Mouse (Mus musculus) embryonic stem cell, embryonic (primary cell): ENCODE results near the gene Hebp1.

ENCODE experiments used
- CTCF ChIA-PET, 4 experiments: fragments of 300-600 bp in 2 of 4; fragments of 350-600 bp in 2 of 4; sonication (Branson Sonifier 250); formaldehyde crosslinking; loops; one replicate each; lab custom pipeline; 2022; ENCODE audit warnings: inconsistent platforms in 2 of 4; lab: Charles Lee
- POLR2A ChIA-PET, 4 experiments: fragments of 300-600 bp in 2 of 4; fragments of 350-600 bp in 2 of 4; sonication (Branson Sonifier 250); formaldehyde crosslinking; loops; one replicate each; lab custom pipeline; 2022; ENCODE audit warnings: antibody characterized with exemption in 4 of 4, inconsistent platforms in 1 of 4; lab: Charles Lee

Hebp1 gene

GRCm38 (mm10) chr6:135150311-135150710 lies 47.5 kb downstream of the Hebp1 start:
- ChIA-PET CTCF (interaction anchor here (0.5 to 1.8 kb wide), 24 partner anchors 8 to 458 kb away, joined by 3 to 10 read pairs (median 3); no protein-coding TSS in a partner anchor), POLR2A (interaction anchor here (0.6 to 3.4 kb wide), 9 partner anchors 17 to 253 kb away, joined by 3 to 15 read pairs (median 4); no protein-coding TSS in a partner anchor)

DNA sequence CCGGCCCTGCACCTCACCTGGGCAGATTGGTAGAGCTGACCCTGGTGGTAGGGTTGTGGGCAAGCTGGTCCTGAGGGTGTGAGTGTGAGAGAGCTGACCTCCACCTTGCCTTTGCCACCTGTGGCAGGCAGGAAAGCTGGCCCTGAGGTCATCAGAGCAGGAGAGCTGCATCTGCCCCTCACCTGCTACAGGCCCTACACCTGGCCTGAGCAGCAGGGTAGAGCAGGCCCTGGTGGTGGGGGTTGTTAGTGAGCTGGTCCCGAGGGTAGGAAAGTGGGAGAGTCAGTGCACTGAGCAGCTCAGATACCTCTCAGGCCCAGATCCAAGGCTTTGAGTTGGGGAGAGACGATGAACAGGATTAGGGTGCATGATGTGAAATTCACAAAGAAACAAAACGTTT lies 48.1 kb downstream of the Hebp1 start:
- POLR2A ChIA-PET = interaction anchor here (0.6 to 3.4 kb wide), 7 partner anchors 18 to 252 kb away, joined by 3 to 15 read pairs (median 4); no protein-coding TSS in a partner anchor
- CTCF ChIA-PET = interaction anchor here (0.5 to 1.8 kb wide), 25 partner anchors 8 to 288 kb away, joined by 3 to 10 read pairs (median 3); no protein-coding TSS in a partner anchor

GRCm38 (mm10) chr6:135149175-135149574 lies 48.6 kb downstream of the Hebp1 start:
- ChIA-PET POLR2A (interaction anchor here in 2 of 4 experiments (1.0 to 3.4 kb wide), 3 partner anchors 10 to 137 kb away, joined by 3 to 15 read pairs (median 3); no protein-coding TSS in a partner anchor), CTCF (interaction anchor here (0.6 to 1.8 kb wide), 22 partner anchors 8 to 290 kb away, joined by 3 to 10 read pairs (median 4); no protein-coding TSS in a partner anchor)

DNA sequence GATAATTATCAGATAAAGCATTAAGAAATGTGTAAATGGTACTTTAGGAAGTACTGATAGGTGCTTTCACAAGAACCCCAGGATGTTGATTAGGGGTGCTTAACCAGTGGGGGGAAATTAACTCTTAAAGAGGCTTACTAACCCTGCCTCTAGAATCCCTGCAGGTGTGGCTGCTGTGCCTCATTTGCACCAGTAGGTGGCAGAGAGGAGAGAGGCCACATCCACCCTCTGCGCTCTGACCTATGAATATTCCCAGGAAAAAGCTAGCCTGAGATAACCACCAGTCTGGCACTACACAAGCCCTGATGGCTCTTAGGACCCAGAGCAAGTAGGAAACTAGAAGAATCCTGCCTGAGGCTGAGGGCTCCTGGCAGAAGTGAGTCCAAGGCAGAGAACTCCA lies 49.3 kb downstream of the Hebp1 start:
- ChIA-PET CTCF (interaction anchor here (0.6 to 1.8 kb wide), 18 partner anchors 9 to 291 kb away, joined by 3 to 10 read pairs (median 4); no protein-coding TSS in a partner anchor), POLR2A (interaction anchor here in 1 of 4 experiments (1.0 to 3.4 kb wide), 2 partner anchors 10 to 20 kb away, joined by 3 to 15 read pairs; no protein-coding TSS in a partner anchor)

DNA sequence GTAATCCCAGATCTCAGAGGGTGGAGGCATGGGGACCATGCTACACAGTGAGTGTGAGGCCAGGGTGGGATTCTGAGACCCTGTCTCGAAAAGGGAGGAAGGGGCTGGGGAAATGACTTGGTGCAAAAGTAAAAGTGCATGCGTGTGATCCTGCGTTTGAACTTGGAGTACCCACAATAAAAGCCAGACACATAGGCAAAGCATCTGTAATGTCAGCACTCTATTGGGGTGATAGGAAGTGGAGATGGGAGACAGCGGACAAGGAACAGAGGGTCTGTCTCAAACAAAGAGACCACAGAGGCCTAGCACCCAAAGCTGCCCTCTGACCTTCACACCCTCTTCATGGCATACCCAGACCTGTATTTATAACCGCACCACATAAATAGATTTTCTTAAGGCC lies 51.8 kb downstream of the Hebp1 start:
- CTCF ChIA-PET = interaction anchor here in 2 of 4 experiments (0.6 to 0.8 kb wide), 3 partner anchors 166 to 380 kb away, joined by 3 to 13 read pairs (median 3); no protein-coding TSS in a partner anchor
- POLR2A ChIA-PET = interaction anchor here in 1 of 4 experiments (0.6 kb wide), 1 partner anchor 165 kb away, joined by 3 read pairs; no protein-coding TSS in a partner anchor

- CTCF ChIA-PET = interaction anchor here (0.5 to 2.4 kb wide), 42 partner anchors 10 to 488 kb away, joined by 3 to 33 read pairs (median 4); partner anchors contain the start of gene Ddx47 (in 1 of the 4)
- POLR2A ChIA-PET = interaction anchor here in 2 of 4 experiments (0.6 to 1.6 kb wide), 3 partner anchors 104 to 196 kb away, joined by 3 to 6 read pairs (median 4); no protein-coding TSS in a partner anchor
Observed at GRCm38 (mm10) chr6:135144516-135144915, 53.3 kb downstream of the Hebp1 start.

DNA sequence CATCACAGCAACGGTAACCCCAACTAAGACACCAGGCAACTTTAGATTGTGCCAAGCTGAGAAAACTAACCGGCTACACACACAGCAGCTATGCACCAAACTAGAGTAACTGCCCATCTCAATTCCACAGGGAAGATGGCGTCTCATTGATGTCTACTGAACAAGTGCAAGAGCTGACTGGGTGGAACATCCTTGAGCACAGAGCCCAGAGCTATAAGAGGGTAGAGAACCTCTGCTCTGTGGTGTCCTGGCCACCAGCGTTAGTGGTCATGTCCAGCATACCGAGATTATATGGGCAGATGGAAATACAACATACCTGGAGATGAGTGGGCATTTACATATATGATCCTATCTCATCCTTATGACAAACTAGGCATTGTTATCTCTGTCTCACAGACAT lies 54.7 kb downstream of the Hebp1 start:
- ChIA-PET POLR2A (no interaction called here), CTCF (interaction anchor here (0.6 to 2.4 kb wide), 7 partner anchors 9 to 117 kb away, joined by 3 to 33 read pairs (median 5); no protein-coding TSS in a partner anchor)

DNA sequence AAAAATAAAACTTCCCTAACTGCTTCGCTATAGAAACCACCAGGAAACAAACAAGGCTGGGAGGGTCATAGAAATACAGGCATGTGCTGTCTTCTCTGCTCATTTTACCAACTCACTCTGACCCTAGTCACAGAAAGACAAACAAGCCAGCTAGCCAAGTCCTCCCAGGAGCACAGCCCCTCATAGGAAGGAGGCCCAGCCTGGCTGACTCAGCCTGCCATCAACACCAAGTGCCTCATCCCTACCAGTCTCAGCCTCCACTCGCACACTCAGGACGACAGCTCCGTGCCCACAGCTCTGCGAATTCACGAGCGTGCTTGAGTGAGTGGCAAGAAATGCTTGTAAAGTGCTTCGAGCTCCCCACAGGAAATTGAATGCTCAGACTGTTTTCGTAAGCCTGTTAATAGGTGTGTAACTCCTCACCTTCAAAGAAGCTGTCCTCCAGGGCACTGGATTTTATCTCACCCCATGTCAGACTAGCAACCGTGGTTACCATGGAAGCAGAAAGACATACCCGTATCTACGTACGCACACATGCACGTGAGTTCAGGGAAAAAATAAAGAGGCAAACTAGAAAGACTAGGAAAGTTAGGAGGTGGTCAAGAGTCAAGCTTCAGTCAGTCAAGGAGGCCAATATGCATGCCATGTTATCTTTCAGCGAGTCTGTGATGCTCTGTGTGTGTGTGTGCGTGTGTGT lies 56.2 kb downstream of the Hebp1 start:
- CTCF ChIA-PET = interaction anchor here in 1 of 4 experiments (1.2 kb wide), 1 partner anchor 9 kb away, joined by 4 read pairs; no protein-coding TSS in a partner anchor
- POLR2A ChIA-PET = interaction anchor here in 1 of 4 experiments (0.6 kb wide), 1 partner anchor 113 kb away, joined by 3 read pairs; the partner anchor contains the start of gene Gsg1

DNA sequence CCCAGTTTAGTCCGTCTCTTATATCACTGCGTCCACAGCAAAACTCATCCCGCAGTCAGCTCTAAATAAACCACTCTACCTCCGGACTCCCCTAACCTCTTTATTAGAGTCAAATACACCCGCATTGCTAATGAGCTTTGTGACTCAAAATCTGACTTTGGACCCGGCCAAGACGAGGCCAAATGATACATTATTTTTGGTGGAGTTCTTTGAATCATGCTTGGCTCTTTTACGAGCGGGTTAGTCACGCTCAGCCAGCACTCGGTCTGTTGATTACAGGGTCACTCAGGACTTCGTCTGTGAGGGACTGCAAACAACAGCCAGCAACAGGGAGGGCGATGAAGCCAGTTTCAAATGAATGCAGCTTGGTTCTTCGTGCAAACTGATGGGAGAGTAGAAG lies 59.1 kb downstream of the Hebp1 start:
- ChIA-PET CTCF (interaction anchor here in 2 of 4 experiments (0.7 to 0.8 kb wide), 2 partner anchors 12 to 17 kb away, joined by 3 to 5 read pairs; no protein-coding TSS in a partner anchor), POLR2A (interaction anchor here in 3 of 4 experiments (0.7 to 1.5 kb wide), 4 partner anchors 10 to 210 kb away, joined by 3 to 5 read pairs (median 4); no protein-coding TSS in a partner anchor)

- CTCF ChIA-PET = interaction anchor here in 2 of 4 experiments (0.5 to 0.8 kb wide), 2 partner anchors 18 to 61 kb away, joined by 3 to 8 read pairs; no protein-coding TSS in a partner anchor
- POLR2A ChIA-PET = interaction anchor here in 3 of 4 experiments (0.7 to 1.5 kb wide), 4 partner anchors 11 to 231 kb away, joined by 3 to 5 read pairs (median 4); no protein-coding TSS in a partner anchor
Observed at GRCm38 (mm10) chr6:135138207-135138606, 59.6 kb downstream of the Hebp1 start.

DNA sequence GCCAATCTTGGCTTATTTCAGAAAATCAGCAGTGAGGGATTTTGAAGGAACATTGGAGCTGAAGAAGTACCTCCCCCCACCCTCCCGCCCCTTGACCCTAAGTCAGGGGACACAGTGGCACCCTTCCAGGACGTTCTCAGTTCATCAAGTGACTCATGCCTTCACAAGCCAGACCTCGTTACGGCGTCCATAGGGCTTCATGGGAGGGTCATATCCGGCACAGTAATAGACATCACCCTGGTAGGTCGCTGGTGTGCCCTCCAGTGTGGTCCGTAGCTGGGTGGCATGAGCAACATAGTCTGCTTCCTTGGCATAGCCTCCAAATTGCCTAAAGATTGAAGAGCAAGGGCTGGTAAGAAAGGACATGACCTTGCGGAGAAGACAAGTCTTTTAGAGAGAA lies 60.1 kb downstream of the Hebp1 start:
- POLR2A ChIA-PET = interaction anchor here in 2 of 4 experiments (0.9 to 1.9 kb wide), 2 partner anchors 30 to 232 kb away, joined by 5 to 9 read pairs; no protein-coding TSS in a partner anchor

GRCm38 (mm10) chr6:135136439-135137161 lies 61.2 kb downstream of the Hebp1 start:
- ChIA-PET POLR2A (interaction anchor here in 2 of 4 experiments (0.7 to 1.9 kb wide), 11 partner anchors 21 to 217 kb away, joined by 3 to 9 read pairs (median 3); partner anchors contain the start of genes Apold1 (in 1 of the 2) and Cdkn1b (in 1 of the 2)), CTCF (interaction anchor here in 3 of 4 experiments (0.6 to 2.2 kb wide), 6 partner anchors 12 to 1156 kb away, joined by 3 to 6 read pairs (median 4); no protein-coding TSS in a partner anchor)

More for the DNA sequence above, 60.1 kb downstream of the Hebp1 start:
- CTCF ChIA-PET = interaction anchor here in 1 of 4 experiments (0.5 kb wide), 1 partner anchor 62 kb away, joined by 8 read pairs; no protein-coding TSS in a partner anchor

DNA sequence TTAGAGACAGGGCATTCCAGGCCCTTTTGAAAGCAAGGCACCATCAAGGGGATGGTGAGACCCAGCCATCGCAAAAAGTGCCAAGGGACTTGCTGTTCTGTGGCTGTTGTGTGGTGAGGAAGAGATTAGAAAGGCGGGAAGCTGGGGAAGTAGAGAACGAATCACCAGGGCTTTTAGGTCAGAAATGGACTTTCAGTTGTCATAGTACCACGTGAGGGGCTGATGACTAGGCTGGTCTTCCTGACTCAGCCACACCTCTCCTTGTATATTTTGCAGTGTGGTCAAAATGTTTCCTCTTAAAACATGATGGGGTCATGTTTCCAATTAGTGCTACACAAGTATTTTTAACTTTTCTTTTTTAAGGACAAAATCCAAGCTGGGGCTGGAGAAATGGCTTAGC lies 62.1 kb downstream of the Hebp1 start:
- ChIA-PET CTCF (interaction anchor here in 1 of 4 experiments (1.1 to 2.2 kb wide), 3 partner anchors 13 to 152 kb away, joined by 4 to 6 read pairs (median 4); no protein-coding TSS in a partner anchor), POLR2A (interaction anchor here in 2 of 4 experiments (0.8 to 1.9 kb wide), 7 partner anchors 18 to 216 kb away, joined by 3 to 9 read pairs (median 4); partner anchors contain the start of genes Cdkn1b (in 1 of the 2) and Gprc5d (in 1 of the 2))

- ChIA-PET CTCF (interaction anchor here in 1 of 4 experiments (1.9 kb wide), 1 partner anchor 11 kb away, joined by 10 read pairs; no protein-coding TSS in a partner anchor), POLR2A (interaction anchor here in 1 of 4 experiments (1.2 to 1.6 kb wide), 2 partner anchors 15 to 122 kb away, joined by 3 read pairs; partner anchors contain the start of genes Ddx47 and Gprc5d)
Observed at GRCm38 (mm10) chr6:135133486-135133885, 64.3 kb downstream of the Hebp1 start.

DNA sequence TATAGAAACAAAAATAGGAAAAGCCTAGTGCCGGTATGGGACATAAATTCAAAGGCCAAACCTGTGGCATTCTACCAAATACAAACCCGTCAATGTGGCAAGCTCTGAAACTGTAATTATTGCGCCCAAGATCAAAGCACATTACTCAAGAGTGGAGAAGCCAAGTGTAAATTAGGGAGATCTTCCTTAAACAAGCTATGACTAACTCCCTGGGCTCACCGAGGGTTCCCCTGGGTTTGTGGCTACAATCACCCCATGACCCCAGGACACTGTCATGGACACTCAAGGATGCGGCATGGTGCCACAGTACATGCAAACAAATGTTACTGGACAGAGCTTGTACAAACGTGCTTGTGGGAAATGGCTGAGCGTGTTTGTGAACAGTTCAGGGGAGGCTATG lies 64.7 kb downstream of the Hebp1 start:
- CTCF ChIA-PET = no interaction called here
- POLR2A ChIA-PET = interaction anchor here in 1 of 4 experiments (0.8 to 1.6 kb wide), 3 partner anchors 8 to 121 kb away, joined by 3 read pairs; partner anchors contain the start of genes Ddx47 and Gprc5d

- CTCF ChIA-PET = interaction anchor here in 1 of 4 experiments (1.2 kb wide), 1 partner anchor 24 kb away, joined by 3 read pairs; no protein-coding TSS in a partner anchor
- POLR2A ChIA-PET = interaction anchor here in 2 of 4 experiments (0.5 to 0.9 kb wide), 4 partner anchors 8 to 70 kb away, joined by 3 read pairs; no protein-coding TSS in a partner anchor
Observed at GRCm38 (mm10) chr6:135124755-135125380, 73.0 kb downstream of the Hebp1 start.
